Mouse (Mus musculus): ENCODE results near the gene Ppm1d. TPM values are rescaled to one million over a fixed set of nuclear protein-coding genes. Genes with fewer than 3 reads are reported as not detected.

Ppm1d gene
- total and polyA plus RNA-seq, 2 experiments from 2014 or later: 16.6 to 31.6 TPM

DNA sequence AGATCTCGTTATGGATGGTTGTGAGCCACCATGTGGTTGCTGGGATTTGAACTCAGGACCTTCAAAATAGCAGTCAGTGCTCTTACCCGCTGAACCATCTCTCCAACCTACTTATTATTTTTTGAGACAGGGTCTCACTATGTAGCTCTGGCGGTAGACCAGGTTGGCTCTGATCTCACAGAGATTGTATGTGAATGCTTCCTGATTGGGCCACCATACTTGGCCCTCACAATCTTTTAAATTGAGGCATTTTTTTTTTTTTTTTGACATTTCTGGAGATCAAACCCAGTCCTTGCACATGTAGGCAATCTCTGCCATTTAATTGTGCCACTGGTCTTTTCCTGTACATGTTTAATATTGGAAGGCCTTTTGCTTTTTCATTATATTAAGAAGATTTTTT lies 17.7 kb downstream of the Ppm1d start:
- Histone ChIP-seq H3K4me2 (ENCODE audit: low read depth) (no peak overlapping the region), H3K4me1 (ENCODE audit: insufficient read depth) (no peaks in the 10 kb centered on the region), H3K9me3 (ENCODE audit: low read length) (no peaks in the 10 kb centered on the region), H3K27me3 (ENCODE audit: insufficient read depth, low read length) (no peaks in the 10 kb centered on the region), H3K9ac (no peak overlapping the region), H3K27ac (ENCODE audit: low read depth, low read length) (no peak overlapping the region), H3K4me3 (ENCODE audit: low read depth, low read length) (no peak overlapping the region), H3K36me3 (ENCODE audit: insufficient read depth) (peaks cover 7% of the 10 kb centered on the region; the same call in 1 of the 2 replicates)
- DNase-seq: peak; percentile 17
- 72% methylated on average over 3 of the region's 3 CpGs for WGBS
- TF ChIP-seq CTCF (IDR thresholded peaks at IDR 0.05; ENCODE audit: low read depth): no peak
- no peak for ATAC-seq

GRCm38 (mm10) chr11:85329167-85329894 lies 18.3 kb downstream of the Ppm1d start:
- no peak overlapping the region for H3K4me2 ChIP-seq (ENCODE audit: low read depth)
- WGBS: 66% methylated on average over 7 of the region's 7 CpGs
- H3K27ac ChIP-seq (ENCODE audit: low read depth, low read length): 0 out of 2 replicates have a peak overlapping the region, but pooled peaks have one; percentile 29
- no peak overlapping the region for H3K9ac ChIP-seq
- peaks cover 7% of the 10 kb centered on the region; the same call in 1 of the 2 replicates for H3K36me3 ChIP-seq (ENCODE audit: insufficient read depth)
- no peak overlapping the region for H3K4me3 ChIP-seq (ENCODE audit: low read depth, low read length)
- ATAC-seq (peak; percentile 84), DNase-seq (peak; percentile 82)
- H3K4me1 ChIP-seq (ENCODE audit: insufficient read depth): no peaks in the 10 kb centered on the region
- no peak for TF ChIP-seq CTCF (IDR thresholded peaks at IDR 0.05; ENCODE audit: low read depth)
- H3K9me3 ChIP-seq (ENCODE audit: low read length): no peaks in the 10 kb centered on the region
- H3K27me3 ChIP-seq (ENCODE audit: insufficient read depth, low read length): no peaks in the 10 kb centered on the region

DNA sequence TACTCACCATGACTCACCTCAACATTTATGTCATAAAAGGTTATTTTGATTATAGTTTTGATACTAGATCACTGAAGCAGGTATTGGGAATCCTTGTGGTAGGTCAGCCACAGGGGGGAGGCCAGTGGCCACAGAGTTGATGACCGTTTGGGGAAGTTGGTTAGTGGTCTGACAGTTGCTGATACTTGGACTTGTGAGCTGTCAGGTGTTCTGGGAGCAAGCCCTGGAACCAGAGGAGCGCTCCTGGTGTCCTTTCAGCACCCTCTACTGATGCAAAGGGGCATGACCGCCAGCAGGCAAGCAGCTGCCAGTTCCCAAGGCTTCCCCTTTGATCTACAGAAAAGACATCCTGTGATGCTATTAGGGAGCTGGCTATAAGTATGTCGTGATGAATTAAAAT lies 23.7 kb downstream of the Ppm1d start:
- H3K9me3 ChIP-seq (ENCODE audit: low read length): no peaks in the 10 kb centered on the region
- no peak for ATAC-seq
- no peak overlapping the region for H3K27ac ChIP-seq (ENCODE audit: low read depth, low read length)
- H3K4me2 ChIP-seq (ENCODE audit: low read depth): no peak overlapping the region
- H3K36me3 ChIP-seq (ENCODE audit: insufficient read depth): peaks cover 27% of the 10 kb centered on the region
- H3K4me1 ChIP-seq (ENCODE audit: insufficient read depth): no peaks in the 10 kb centered on the region
- peak; percentile 59 for TF ChIP-seq CTCF (IDR thresholded peaks at IDR 0.05; ENCODE audit: low read depth)
- no peak overlapping the region for H3K4me3 ChIP-seq (ENCODE audit: low read depth, low read length)
- H3K9ac ChIP-seq: no peak overlapping the region
- WGBS: 55% methylated on average over 4 of the region's 4 CpGs
- peak; percentile 18 for DNase-seq
- no peaks in the 10 kb centered on the region for H3K27me3 ChIP-seq (ENCODE audit: insufficient read depth, low read length)

GRCm38 (mm10) chr11:85339173-85339831 lies 28.3 kb downstream of the Ppm1d start:
- H3K4me2 ChIP-seq (ENCODE audit: low read depth): no peak overlapping the region
- H3K27me3 ChIP-seq (ENCODE audit: insufficient read depth, low read length): no peaks in the 10 kb centered on the region
- no peak overlapping the region for H3K4me3 ChIP-seq (ENCODE audit: low read depth, low read length)
- WGBS: 94% methylated on average over 6 of the region's 6 CpGs
- H3K9me3 ChIP-seq (ENCODE audit: low read length): no peaks in the 10 kb centered on the region
- H3K36me3 ChIP-seq (ENCODE audit: insufficient read depth): peaks cover 35% of the 10 kb centered on the region
- no peak for DNase-seq
- no peak for TF ChIP-seq CTCF (IDR thresholded peaks at IDR 0.05; ENCODE audit: low read depth)
- no peaks in the 10 kb centered on the region for H3K4me1 ChIP-seq (ENCODE audit: insufficient read depth)
- no peak overlapping the region for H3K27ac ChIP-seq (ENCODE audit: low read depth, low read length)
- no peak overlapping the region for H3K9ac ChIP-seq
- no peak for ATAC-seq

GRCm38 (mm10) chr11:85340070-85340616 lies 29.1 kb downstream of the Ppm1d start:
- Histone ChIP-seq H3K4me1 (ENCODE audit: insufficient read depth) (no peaks in the 10 kb centered on the region), H3K4me2 (ENCODE audit: low read depth) (no peak overlapping the region), H3K36me3 (ENCODE audit: insufficient read depth) (peaks cover 36% of the 10 kb centered on the region), H3K4me3 (ENCODE audit: low read depth, low read length) (no peak overlapping the region), H3K27ac (ENCODE audit: low read depth, low read length) (no peak overlapping the region), H3K9me3 (ENCODE audit: low read length) (no peaks in the 10 kb centered on the region), H3K27me3 (ENCODE audit: insufficient read depth, low read length) (no peaks in the 10 kb centered on the region), H3K9ac (no peak overlapping the region)
- DNase-seq: no peak
- ATAC-seq: no peak
- 86% methylated on average over 7 of the region's 7 CpGs for WGBS
- TF ChIP-seq CTCF (IDR thresholded peaks at IDR 0.05; ENCODE audit: low read depth): no peak

- TF ChIP-seq CTCF (IDR thresholded peaks at IDR 0.05; ENCODE audit: low read depth): no peak
- WGBS: under 1% methylated on average over 47 of the region's 47 CpGs
- Histone ChIP-seq H3K27ac (ENCODE audit: low read depth, low read length) (0 out of 2 replicates have a peak within 1 kb of the TSS, but pooled peaks have one; percentile 10), H3K27me3 (ENCODE audit: insufficient read depth, low read length) (no peaks in the 10 kb centered on the region), H3K9ac (peak within 1 kb of the TSS; percentile 74), H3K9me3 (ENCODE audit: low read length) (no peaks in the 10 kb centered on the region), H3K4me2 (ENCODE audit: low read depth) (peak within 1 kb of the TSS; percentile 89), H3K4me1 (ENCODE audit: insufficient read depth) (no peaks in the 10 kb centered on the region), H3K36me3 (ENCODE audit: insufficient read depth) (0 out of 2 replicates have a peak, but pooled peaks cover 2% of the 10 kb centered on the region), H3K4me3 (ENCODE audit: low read depth, low read length) (peak within 1 kb of the TSS; percentile 82)
- peak; percentile 99 for ATAC-seq
- peak; percentile 99 for DNase-seq
These were observed 41.7 kb downstream of the Ppm1d start, which contains the start of gene Bcas3 for GRCm38 (mm10) chr11:85352539-85353380. TSS of gene Bcas3 (plus strand) at chr11:85353167.
